Mouse (Mus musculus): ENCODE measurements around the gene Thoc6. TPM values are rescaled to one million over a fixed set of nuclear protein-coding genes. Genes with fewer than 3 reads are reported as not detected.

The Thoc6 gene
- total RNA-seq, 2 experiments from 2014 or later, result 26.7 to 27.5 TPM

DNA sequence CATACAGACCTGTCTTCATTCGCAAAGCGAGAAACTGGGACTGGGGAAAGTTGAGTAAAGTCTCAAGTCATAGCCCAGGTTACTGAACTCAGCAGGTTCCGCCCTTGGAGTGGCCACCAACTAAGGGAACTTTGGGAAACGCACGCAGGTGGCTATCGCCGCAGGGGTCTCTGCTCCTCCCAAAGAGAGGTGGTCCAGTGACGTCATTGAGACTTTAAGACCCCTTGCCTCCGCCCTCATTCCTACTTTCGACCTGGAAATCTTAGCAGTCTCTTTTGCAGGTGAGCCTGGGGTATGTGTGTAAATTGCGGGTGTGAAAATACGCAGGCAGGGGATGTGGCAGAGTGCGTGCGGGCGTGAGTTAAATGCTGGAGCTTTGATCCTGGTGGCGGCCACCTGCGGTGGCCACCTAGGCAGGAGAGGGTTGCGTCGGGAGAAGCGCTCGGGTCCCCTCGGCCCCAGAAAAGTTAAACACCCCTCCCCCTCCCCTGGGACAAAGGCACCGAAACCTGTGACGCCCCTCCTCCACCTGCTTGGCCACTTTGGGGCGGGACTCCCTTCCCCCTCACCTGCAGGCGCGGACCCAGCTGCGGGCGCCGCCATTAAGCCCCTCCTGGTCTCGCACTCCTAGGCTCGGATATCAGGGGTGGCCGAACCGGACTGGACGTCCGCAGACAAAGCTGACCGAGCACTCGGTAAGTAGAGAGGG, 5.6 kb upstream of the Thoc6 start, which contains the start of gene Cldn6:
TSS of gene Cldn6 (plus strand) at position 123 of the 709 bp plus-strand sequence.
- no peak for DNase-seq (ENCODE audit: low spot score in 2 of 2)

DNA sequence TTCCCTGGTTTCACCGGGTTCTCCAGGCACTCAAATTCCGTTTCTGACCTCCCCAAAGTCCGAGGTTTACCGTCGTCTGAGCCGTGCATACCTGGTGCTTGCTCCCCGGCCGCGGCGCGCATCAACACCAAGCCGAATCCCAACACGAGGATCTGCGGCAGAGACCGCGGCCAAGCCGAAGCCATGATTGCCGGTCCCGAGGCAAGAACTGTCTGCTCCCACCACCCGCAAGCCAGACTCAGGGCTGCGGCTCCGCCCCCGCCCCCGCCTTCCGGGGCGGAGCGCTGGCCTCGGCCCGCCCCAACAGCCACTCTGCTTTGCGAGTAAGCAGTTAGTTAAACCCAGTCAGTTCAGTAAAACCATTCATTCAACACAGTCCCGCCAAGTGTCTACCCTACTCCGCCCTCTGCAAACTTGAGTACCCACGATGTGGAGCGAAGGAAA, 3.6 kb upstream of the Thoc6 start, which contains the start of gene Tnfrsf12a:
TSS of gene Tnfrsf12a (minus strand) at position 233 of the 444 bp plus-strand sequence.
- peak; percentile 62 to 75 for DNase-seq (ENCODE audit: low spot score in 2 of 2)

DNA sequence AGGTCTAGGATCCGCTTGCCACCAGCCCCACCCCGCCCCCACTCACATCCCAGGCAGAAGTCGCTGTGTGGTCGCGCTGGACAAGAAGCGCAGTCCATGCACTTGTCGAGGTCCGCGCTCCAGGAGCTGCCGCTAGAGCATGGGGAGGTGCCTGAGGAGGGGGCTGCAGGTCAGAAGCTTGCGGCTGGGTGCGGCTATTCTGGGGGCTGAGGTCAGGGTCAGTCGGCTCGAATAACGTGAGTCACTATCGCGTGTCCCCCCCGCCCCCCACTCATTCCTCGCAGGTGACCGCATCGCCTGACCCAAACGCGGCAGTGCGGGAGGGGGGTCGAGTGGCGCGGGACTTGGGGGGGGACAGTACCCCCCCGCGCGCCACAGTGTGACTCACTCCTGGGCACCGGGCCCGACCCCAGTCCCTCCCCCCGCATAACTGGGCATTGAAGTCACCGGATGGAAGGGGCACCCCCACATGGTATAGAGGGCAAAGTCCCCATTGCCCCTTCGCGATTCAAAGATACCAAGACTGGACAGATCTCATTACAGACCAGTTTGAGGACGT, 2.9 kb upstream of the Thoc6 start:
- DNase-seq (ENCODE audit: low spot score in 2 of 2), result peak; percentile 37 to 57

DNA sequence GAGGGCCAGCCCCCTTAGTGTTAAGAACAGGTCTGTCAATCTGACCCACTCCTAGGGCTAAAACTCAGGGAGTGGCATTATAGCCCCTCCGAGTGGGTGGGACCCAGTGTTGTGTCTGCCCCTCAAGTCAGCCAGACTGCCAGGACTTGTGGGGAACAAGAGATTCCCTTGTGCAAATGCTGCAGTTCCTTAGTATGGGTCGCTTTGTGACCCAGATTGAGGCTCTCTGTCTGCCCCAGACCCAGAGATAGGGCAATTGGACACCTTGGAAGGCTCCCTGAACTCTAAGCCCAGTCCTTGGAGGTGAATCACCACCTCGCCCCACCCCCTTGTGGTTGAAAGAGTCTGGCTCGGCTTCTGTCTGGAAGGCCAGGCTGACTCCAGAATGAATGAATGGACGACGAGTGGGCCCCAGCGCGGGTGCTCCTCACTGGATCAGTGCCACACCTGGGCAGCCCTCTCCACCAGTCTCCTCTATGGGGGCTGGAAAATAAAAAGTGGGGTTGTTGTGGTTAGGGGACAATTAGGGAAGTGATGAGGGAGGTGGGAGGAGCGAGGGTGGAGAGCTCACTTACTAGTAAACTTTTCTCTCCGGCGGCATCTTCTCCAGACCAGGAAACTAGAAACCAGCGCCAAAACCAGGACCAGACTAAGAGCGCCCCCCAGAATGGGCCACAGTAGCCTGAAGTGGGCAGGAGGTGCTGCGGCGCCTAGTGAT, 2.0 kb upstream of the Thoc6 start:
- DNase-seq (ENCODE audit: low spot score in 2 of 2), result peak in 1 of 2 experiments; percentile 54

DNA sequence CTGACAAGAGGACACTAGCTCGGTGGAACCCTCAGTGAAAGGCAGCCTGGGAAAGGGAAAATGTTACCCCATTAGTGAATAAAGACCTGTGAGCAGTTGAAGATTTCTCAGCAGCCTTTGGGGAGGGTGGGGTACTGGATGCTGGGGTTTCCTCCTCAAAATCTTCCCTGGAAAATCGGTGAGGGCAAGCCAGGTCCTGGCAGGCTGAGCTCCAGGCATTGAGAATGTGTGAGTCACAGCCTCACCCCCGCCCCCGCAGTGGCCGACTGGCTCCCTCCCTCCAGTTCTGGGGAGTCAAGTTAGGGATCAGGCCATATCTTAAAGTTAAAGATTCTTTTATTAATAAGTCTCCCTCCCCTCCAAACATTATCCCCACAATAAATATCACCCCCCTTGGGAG, 1.4 kb upstream of the Thoc6 start:
- peak in 1 of 2 experiments; percentile 37 for DNase-seq (ENCODE audit: low spot score in 2 of 2)

DNA sequence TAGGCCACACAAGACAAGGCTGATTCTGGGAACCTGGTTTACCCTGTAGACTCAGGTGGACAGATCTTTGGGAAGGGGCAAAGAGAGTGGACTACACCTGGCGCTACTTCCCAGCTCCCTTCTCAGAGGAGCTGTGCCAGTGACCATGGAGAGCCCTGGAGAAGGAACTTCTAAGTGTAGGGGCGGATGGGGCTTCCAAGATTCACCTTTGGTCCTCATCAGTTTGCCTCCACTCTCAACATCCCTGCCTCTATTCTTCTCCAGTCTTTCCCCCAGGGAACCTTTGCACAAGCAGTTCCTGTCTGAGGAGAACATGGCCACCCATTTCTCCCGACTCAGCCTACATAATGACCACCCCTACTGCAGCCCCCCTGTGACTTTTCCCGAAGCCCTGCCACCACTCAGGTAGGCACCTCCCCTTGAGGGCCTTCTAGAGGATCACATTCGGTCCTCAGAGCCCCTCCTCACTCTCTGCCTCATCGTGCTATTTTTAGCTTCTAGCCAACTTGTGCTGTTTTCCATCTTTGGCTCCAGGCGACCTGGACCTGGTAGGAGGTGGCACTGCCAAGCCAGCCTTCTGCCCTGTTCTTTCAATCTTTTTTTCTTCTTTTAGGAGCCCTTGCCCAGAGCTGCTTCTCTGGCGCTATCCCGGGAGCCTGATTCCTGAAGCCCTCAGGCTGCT, 730 bp upstream of the Thoc6 start:
- DNase-seq (ENCODE audit: low spot score in 2 of 2), result no peak

DNA sequence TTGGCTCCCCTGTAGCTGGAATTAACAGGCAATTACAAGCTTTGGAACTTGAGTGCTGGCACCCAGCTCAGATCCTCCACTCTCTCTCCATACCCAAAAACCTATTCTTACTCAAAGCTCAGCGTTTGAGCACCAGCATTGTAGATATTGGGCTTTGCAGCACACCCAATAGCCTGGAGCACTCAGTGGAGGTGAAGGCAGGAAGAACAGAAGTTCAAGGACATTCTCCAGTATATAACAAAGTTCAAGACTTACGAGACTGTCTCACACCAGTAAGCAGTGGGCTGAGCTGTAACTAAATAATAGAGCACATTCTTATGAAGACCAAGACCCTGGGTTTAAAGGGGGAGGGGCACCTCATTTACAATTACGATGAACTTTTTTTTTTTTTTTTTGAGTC, 921 bp downstream of the Thoc6 start:
- no peak for DNase-seq (ENCODE audit: low spot score in 2 of 2)

DNA sequence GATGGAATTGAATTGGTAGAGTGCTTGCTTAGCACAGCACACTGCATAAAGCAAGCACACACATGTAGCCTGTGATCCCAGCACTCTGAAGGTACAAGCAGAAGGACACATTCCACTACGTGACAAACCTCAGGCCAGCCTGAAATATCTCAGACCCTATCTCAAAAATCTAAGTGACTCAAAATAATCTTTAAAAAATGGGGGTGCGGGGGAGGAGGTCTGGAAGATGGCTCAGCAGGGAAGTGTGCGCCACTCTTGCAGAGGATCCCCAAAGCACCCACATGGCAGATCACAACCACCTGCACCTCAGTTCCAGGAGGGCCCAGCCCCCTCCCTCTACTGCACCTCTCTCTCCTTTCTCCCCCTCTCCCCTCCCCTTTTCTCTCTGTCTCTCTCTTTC, 2.2 kb downstream of the Thoc6 start:
- DNase-seq (ENCODE audit: low spot score in 2 of 2), result no peak

DNA sequence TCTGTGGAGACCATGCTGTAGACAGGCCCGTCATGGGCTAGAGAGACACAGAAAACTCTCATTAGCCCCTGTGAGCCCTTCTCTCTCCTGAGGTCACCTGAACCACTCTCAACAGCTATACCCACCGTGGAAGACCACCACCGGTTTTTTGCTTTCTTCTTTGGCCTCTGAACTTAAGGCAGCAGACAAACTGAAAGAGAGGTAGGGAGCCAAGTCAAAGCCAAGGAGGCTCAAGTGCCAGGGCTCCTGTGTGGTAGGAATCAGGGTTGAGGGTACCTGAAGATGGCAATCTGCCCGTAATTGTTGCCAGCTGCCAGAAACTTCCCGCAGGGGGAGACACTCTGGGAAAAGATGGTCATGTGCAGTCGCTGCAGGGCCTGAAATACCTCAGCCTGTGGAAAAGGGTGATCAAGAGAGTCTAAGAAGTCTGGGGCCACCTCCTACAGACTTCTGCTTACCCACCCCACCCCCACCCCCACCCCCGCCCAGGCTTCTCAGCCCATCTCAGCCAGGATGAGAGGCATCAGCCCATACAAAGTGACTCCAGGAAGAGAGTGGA, 3.1 kb downstream of the Thoc6 start:
- DNase-seq (ENCODE audit: low spot score in 2 of 2), result no peak

DNA sequence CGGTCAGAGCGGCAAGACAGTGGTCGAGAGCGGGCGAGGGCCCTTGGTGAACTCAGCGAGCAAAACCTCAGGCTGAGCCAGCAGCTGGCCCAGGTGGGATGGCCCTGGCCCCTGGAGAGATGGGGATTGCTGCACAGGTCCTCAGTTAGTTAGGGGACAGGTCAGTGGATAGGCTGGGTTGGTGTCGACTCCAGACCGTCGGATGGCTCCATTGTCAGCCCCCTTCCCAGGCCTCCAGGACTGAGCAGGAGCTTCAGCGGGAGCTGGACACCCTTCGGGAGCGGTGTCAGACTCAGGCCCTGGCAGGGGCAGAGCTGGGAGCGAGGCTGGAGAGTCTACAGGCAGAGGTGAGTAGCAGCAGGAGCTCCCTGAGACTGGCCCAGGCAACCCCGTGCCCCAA, 8.2 kb downstream of the Thoc6 start:
- DNase-seq (ENCODE audit: low spot score in 2 of 2), result no peak

DNA sequence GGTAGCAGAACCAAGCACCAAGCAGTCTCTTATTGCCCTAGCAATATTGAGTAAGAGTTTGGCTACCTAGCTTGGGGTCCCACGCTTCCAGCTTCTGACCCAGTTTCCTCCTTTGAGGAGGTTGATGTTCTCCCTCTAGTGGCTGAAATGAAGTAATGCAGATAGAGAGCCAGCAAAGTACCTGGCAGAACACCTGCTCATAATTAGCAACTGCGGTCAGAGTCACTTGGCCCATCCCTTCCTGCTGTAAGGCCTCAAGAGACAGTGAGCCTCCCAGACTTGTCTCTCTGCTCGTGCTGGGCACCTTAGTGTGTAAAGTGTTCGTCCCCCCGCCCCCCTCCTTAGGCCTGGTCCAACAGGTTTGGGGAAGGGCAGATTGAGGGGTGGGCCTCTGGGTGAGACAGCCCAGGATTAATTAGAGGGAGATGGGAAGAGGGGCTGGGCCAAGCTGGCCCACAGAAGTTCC, 9.1 kb downstream of the Thoc6 start:
- DNase-seq (ENCODE audit: low spot score in 2 of 2), result no peak

DNA sequence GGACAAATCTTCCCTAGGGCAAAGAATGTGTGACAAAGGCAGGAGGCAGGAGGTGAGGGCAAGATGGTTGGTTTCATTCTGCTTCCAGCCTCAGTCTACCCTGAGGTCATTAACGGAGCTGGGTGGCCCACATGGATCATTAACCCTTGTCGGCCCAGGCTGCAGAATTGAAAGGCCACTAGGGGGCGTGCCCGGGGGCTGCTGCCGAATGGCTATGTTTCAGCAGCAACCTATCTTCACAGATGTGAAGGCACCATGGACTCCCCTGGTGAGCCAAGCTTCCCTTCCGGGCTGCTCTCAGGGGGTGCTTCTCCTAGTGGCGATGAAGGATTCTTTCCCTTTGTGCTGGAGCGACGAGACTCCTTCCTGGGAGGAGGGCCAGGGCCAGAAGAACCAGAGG, 12.2 kb downstream of the Thoc6 start:
- no peak for DNase-seq (ENCODE audit: low spot score in 2 of 2)

DNA sequence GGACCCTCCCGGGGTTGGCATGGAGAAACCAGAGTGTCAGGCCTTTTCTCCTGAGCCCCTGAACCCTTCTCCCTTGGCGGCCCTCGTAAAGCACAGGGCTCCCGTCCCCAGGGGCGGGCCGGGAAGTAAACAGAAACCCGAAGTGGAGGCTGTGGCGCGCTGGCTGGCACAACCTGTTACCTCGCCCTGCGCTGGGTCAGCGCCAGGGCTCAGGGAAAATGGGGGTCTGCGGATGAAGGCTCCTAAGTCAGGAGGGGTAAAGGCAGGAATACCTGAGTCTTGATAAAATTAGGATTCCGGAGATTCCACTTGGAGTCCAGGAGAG, 12.8 kb downstream of the Thoc6 start:
- DNase-seq (ENCODE audit: low spot score in 2 of 2), result no peak

DNA sequence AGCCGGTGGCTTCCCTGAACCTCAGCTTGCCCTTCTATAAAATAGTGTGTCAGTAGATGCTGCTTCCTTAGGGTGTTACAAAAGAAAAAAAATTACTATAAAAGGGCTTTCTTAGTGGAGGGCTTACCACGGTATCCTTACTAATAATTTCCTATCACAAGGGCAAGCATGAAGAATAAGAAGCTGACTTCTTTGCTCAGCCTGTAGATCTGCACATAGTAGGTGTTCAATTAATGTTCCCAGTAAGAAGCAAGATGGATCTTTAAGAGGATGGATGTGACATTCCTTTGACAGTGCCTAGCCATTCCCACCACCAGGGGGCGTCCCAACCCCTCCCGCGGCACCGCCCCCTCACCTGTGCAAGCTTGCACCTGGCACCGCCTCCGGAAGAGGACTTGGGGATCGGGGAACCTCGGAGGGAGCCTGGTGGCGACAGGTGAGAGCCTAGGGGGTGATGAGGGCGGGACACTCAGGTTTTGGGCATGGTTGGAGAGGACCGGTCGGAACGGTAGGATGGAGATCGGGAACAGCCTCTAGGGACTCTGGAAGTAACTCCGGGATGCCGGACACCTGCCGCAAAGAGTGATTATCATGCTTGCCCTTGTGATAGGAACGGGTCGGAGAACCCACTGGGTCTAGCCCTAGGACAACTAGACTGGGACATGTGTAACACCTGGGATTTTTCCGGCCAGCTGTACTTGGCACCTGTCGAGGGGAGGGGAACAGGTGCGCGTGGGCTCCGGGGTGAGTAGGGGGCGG, 13.4 kb downstream of the Thoc6 start, which contains the start of gene Bicdl2:
TSS of gene Bicdl2 (plus strand) at position 390 of the 759 bp plus-strand sequence.
- no peak for DNase-seq (ENCODE audit: low spot score in 2 of 2)

DNA sequence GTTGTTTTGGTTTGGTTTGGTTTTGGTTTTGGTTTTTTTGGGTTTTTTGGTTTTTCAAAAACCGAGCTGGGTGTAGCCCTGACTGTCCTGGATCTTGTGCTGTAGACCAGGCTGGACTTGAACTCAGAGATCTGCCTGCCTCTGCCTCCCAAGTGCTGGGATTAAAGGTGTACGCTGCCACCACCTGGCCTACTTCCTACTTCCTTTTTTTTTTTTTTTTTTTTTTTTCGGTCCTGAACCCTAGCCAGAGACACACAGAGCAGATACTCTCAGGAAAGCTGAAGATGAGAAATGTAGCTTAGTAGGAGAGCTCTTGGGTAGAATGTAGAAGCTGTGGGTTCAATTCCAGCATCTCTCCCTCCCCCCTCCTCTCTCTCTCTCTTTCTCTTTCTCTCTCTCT, 15.2 kb downstream of the Thoc6 start:
- DNase-seq (ENCODE audit: low spot score in 2 of 2), result no peak

DNA sequence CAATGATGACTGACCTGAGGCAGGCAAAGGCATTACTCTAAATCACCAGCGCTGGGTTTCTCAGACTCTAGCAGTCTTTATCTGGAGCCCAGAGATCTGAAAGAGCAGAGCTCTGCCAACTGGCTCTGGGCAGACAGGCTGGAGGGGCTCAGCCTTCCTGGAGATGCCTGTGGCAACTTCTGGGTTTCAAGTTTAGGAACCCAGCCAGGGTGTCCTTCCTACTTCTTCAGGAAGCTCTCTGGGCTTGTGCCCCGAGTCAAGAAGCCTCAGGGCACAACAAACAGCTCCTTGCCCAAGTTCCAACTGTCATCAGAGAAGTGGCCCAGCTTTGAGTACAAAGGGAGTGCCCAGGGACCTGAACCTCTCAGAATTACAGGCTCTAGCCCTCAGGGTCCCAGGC, 19.3 kb downstream of the Thoc6 start:
- DNase-seq (ENCODE audit: low spot score in 2 of 2), result no peak

DNA sequence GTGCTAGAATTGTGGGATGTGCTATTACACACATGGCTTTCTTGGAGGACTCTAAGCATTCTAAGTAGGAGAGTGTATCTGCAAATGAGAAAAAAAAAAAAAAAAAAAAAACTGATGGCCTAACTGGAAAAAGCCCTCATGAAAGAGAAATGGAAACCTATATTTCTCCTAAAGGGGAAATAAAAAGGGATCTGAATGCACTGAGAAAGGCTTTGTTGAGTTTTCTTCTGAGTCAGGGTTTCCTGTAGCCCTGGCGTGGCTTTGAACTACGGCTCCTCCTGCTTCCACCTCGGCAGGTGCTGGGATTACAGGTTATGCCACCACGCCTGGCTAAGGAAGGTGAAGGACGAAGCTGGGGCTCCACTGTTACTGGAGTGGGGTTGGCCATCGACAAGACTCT, 19.7 kb downstream of the Thoc6 start:
- DNase-seq (ENCODE audit: low spot score in 2 of 2), result no peak

DNA sequence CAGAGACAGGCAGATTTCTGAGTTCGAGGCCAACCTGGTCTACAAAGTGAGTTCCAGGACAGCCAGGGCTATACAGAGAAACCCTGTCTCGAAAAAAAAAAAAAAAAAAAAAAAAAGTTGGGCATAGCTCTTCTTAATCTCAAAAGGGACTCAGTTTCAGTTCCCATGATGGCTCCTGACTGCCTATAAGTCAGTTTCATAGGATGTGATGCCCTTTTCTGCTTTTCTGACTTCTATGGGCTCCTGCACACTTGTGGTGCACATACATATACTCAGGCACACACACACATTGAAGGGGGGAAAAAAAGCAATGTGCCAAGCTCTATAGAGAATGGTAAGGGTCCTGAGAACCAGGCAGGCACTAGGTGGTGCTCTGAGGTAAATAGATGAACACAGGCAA, 20.4 kb downstream of the Thoc6 start:
- no peak for DNase-seq (ENCODE audit: low spot score in 2 of 2)

DNA sequence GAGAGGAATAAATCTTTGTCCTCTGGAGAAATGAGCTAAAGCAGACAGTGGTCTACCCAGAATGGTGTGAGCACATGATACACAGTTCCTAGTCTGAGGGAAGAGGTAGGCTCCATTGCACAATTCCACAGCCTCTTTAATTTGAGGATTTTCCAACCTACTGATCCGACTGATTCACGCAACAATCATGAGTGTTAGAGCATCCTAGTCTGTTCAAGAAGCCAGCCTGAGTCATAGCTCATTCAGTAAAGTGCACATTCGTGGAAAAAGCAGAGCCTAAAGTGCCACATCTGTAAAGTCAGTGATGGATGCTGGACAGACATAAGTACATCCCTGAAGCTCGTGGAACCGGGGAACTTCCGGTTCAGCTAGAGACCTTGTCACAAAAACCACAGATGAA, 22.3 kb downstream of the Thoc6 start:
- no peak for DNase-seq (ENCODE audit: low spot score in 2 of 2)

DNA sequence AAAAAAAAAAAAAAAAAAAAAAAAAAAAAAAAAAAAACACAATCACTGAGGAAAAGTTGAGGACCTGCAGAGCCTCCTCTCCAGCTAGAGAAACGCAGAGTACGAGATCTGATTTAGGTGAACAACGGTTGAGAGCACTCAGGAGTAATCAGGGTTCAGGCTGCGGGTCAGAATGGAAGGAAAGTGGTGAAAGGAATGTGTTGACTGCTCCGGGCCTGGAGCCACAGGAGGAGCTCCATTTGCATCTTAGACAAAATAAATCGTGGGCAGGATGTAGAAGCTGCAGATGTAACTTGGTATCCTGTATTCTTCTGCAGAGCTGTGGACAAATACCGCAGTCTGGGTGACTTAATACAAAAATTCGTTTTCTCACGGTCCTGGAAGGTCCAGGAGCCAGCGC, 27.8 kb downstream of the Thoc6 start:
- no peak for DNase-seq (ENCODE audit: low spot score in 2 of 2)

Data from adrenal gland, postnatal 4 days (tissue).